Mouse (Mus musculus): ENCODE data around the gene Gad1. TPM values are rescaled to one million over a fixed set of nuclear protein-coding genes. Genes with fewer than 3 reads are reported as not detected.

Gad1 gene
- polyA plus RNA-seq, 1 experiment from 2014 or later, result 0.12 TPM

DNA sequence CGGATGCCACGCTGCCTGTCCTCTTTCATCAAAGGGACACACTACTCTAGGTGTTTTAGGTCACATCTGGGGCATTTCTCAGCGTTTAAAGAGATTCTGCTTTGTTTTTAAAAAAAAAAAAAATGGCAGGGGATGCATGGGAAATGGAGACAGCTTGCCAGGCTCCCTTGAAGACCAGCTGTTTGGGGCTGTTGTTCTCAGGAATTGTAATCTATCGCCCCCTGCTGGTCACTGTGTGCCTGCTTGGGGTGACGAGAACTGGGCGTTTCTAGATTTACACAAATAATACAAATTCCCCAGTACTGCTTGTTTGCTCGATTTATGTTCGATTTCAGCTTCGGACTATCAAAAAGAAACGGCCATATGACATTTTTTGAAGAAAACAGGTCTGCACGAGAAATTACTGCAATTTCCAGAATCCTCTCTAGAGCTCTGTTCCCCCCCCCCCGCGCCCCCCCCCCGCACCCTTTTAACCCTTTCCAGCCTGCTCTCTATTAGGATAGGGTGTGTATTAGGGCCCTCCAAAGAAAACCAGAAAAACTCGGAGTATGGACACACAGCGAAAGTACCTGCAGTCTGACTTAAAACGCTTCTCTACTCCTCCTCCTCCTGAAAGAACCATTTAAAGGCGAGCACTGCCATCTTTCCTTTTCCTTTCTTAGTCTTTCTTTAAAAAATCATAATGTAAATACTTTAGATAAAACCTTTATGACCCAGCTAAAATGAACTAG is 5.4 kb downstream of the Gad1 start:
- Histone ChIP-seq H3K36me3 (ENCODE audit: control insufficient read depth, insufficient read depth) (no peaks in the 10 kb centered on the region), H3K9me3 (ENCODE audit: control insufficient read depth) (no peaks in the 10 kb centered on the region), H3K27me3 (replicated peaks; ENCODE audit: control insufficient read depth, insufficient read depth, low read length) (peaks cover 53% of the 10 kb centered on the region), H3K9ac (ENCODE audit: low read depth, low read length) (no peak overlapping the region), H3K4me3 (ENCODE audit: low read depth, low read length) (no peak overlapping the region), H3K27ac (ENCODE audit: low read depth, low read length) (no peak overlapping the region), H3K4me1 (replicated peaks; ENCODE audit: control insufficient read depth, insufficient read depth, low read length) (no peaks in the 10 kb centered on the region), H3K4me2 (replicated peaks; ENCODE audit: low read depth) (no peak overlapping the region)
- TF ChIP-seq CTCF (IDR thresholded peaks at IDR 0.05; ENCODE audit: low read depth), result peak; percentile 87
- no peak for ATAC-seq
- 7% methylated on average over 17 of the region's 18 CpGs for WGBS

DNA sequence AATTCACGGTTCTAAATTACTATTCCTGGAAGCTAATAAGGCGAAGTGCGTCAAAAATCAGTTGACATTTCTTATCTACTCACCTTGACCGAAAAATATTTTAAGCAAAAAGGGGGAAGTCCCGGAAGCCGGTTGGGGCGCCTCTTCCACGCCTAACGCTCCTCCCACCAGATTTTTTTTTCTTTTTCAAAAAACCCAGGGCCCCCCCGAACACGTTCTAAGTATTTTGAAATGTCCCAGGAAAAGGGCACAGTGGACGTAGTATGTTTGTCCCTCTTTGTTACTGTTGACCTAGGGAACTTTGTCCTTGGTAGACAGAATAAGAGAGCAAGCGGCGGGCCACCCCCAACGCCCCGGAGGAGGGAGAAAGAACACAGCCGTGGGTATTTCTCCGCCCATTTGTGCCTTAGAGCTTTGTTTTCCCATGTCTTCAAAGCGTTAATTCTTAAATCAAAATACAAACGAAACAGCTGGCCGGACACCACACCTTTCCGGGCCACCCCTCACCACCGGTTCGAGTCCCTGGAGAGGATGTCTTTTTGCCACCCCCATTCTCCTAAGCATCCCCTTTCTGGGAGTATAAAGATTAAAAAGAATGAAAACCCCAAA is 6.1 kb downstream of the Gad1 start:
- Histone ChIP-seq H3K27ac (ENCODE audit: low read depth, low read length) (no peak overlapping the region), H3K4me2 (replicated peaks; ENCODE audit: low read depth) (no peak overlapping the region), H3K4me1 (replicated peaks; ENCODE audit: control insufficient read depth, insufficient read depth, low read length) (no peaks in the 10 kb centered on the region), H3K36me3 (ENCODE audit: control insufficient read depth, insufficient read depth) (no peaks in the 10 kb centered on the region), H3K9ac (ENCODE audit: low read depth, low read length) (no peak overlapping the region), H3K27me3 (replicated peaks; ENCODE audit: control insufficient read depth, insufficient read depth, low read length) (peaks cover 60% of the 10 kb centered on the region), H3K4me3 (ENCODE audit: low read depth, low read length) (no peak overlapping the region), H3K9me3 (ENCODE audit: control insufficient read depth) (no peaks in the 10 kb centered on the region)
- 7% methylated on average over 24 of the region's 24 CpGs for WGBS
- no peak for ATAC-seq
- TF ChIP-seq CTCF (IDR thresholded peaks at IDR 0.05; ENCODE audit: low read depth), result no peak

DNA sequence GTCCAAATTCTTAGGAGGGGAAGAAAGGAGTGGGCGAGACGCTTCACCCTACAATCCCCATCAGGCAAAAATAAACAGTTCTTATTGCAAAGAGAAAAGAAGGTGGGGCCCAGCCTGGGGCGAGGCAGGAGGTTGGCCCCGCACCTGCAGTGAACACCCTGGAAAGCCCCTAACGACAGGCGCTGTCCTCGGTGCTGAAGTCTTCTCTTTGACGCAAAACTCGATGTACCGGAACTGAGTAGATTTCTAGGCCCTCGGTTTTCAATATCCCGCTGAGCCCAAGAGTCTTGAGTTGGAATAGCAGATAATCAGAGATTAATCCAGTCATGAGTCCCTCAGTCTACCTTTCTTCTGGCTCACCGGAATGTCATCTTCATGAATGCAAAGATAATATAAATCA is 6.6 kb downstream of the Gad1 start:
- H3K27me3 ChIP-seq (replicated peaks; ENCODE audit: control insufficient read depth, insufficient read depth, low read length), result peaks cover 66% of the 10 kb centered on the region
- ATAC-seq, result no peak
- no peak for TF ChIP-seq CTCF (IDR thresholded peaks at IDR 0.05; ENCODE audit: low read depth)

DNA sequence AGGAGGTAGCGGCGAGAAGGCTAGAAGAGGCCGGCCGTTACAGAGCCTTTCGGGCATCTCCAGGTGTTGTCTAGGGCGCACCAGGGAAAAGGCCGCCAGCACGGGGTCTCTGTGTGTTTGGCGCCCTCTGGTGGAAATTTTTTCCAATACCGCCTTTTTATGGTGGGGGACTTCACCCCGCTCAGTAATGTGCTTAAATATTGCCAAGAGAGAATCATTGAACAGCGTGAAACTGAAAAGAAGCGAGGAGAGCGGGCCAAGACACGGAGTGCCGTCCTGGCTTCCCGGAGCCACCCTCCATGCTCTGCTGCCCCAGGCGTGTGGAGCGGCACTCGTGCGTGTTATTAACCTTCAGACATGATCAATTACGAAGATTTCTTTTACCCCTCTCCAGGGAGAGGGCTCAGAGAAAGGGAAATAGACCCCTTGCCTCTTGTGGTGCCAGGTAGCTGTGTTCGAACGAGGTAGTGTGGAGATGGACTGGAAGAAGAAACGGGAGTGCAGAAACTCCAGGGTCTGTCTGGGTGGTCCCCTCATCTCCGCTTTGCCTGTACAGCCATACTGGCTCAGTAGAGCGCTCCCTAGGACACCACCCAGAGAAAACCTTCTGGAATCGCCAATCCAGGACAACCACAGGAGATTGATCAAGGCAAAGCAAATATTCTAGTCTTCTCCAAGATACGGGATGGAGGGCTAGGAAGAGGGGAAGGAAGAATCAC is 8.4 kb downstream of the Gad1 start:
- no peaks in the 10 kb centered on the region for H3K4me1 ChIP-seq (replicated peaks; ENCODE audit: control insufficient read depth, insufficient read depth, low read length)
- no peak overlapping the region for H3K27ac ChIP-seq (ENCODE audit: low read depth, low read length)
- no peak overlapping the region for H3K4me3 ChIP-seq (ENCODE audit: low read depth, low read length)
- peaks cover 83% of the 10 kb centered on the region for H3K27me3 ChIP-seq (replicated peaks; ENCODE audit: control insufficient read depth, insufficient read depth, low read length)
- H3K9me3 ChIP-seq (ENCODE audit: control insufficient read depth), result no peaks in the 10 kb centered on the region
- no peak overlapping the region for H3K4me2 ChIP-seq (replicated peaks; ENCODE audit: low read depth)
- no peak for ATAC-seq
- no peak overlapping the region for H3K9ac ChIP-seq (ENCODE audit: low read depth, low read length)
- WGBS, result 1% methylated on average over 29 of the region's 29 CpGs
- H3K36me3 ChIP-seq (ENCODE audit: control insufficient read depth, insufficient read depth), result no peaks in the 10 kb centered on the region
- peak; percentile 75 for TF ChIP-seq CTCF (IDR thresholded peaks at IDR 0.05; ENCODE audit: low read depth)

More for the DNA sequence above, 6.6 kb downstream of the Gad1 start:
- Histone ChIP-seq H3K27ac (ENCODE audit: low read depth, low read length) (no peak overlapping the region), H3K4me1 (replicated peaks; ENCODE audit: control insufficient read depth, insufficient read depth, low read length) (no peaks in the 10 kb centered on the region), H3K9ac (ENCODE audit: low read depth, low read length) (no peak overlapping the region), H3K4me2 (replicated peaks; ENCODE audit: low read depth) (no peak overlapping the region), H3K9me3 (ENCODE audit: control insufficient read depth) (no peaks in the 10 kb centered on the region), H3K4me3 (ENCODE audit: low read depth, low read length) (no peak overlapping the region), H3K36me3 (ENCODE audit: control insufficient read depth, insufficient read depth) (no peaks in the 10 kb centered on the region)
- 2% methylated on average over 13 of the region's 13 CpGs for WGBS

DNA sequence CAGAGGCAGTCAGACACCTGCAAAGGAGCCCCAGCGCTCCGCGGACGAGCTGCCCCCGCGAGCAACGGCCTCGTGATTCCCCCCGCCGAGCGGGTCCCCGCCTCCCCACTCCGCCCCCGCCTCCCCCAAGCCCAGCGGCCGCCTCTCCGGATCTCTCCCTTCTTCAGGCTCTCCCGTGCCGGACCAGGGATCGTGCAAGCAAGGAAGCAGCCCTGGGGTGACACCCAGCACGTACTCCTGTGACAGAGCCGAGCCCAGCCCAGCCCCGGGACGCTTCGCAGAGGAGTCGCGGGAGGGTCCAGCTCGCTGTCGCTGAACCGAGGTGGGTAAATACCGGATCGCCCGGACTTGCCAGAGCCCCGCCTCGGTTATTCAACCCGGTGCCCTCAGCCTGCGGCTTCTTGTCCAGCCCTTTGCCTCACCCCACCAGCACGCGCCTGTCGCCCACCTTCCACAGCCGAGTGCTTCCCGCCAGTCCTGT is 9.2 kb downstream of the Gad1 start:
- Histone ChIP-seq H3K9me3 (ENCODE audit: control insufficient read depth) (no peaks in the 10 kb centered on the region), H3K4me1 (replicated peaks; ENCODE audit: control insufficient read depth, insufficient read depth, low read length) (no peaks in the 10 kb centered on the region), H3K4me2 (replicated peaks; ENCODE audit: low read depth) (no peak overlapping the region; the same call in 1 of the 2 replicates), H3K4me3 (ENCODE audit: low read depth, low read length) (peak overlapping the region; percentile 11; the same call in 1 of the 2 replicates), H3K9ac (ENCODE audit: low read depth, low read length) (no peak overlapping the region), H3K36me3 (ENCODE audit: control insufficient read depth, insufficient read depth) (no peaks in the 10 kb centered on the region), H3K27me3 (replicated peaks; ENCODE audit: control insufficient read depth, insufficient read depth, low read length) (peaks cover 91% of the 10 kb centered on the region), H3K27ac (ENCODE audit: low read depth, low read length) (no peak overlapping the region)
- TF ChIP-seq CTCF (IDR thresholded peaks at IDR 0.05; ENCODE audit: low read depth), result no peak
- ATAC-seq, result no peak
- WGBS, result under 1% methylated on average over 40 of the region's 42 CpGs

DNA sequence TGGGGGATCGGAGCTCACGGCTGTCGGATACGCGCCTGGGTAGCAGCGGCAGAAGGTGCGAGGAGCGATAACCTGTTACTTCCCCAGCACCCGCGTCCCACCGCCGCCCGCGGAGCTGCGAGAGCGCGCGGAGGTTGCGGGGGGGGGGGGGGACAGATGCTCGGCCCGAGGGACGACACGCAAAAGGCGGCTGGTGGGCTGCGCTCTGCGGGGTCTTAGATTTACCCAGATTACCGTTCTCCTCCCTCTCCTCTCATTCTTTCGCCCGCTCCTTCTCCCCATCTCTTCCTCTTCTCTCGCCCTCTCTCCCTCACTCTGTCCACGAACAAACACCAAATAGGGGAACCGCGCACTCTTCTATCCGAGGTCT is 9.7 kb downstream of the Gad1 start:
- H3K4me1 ChIP-seq (replicated peaks; ENCODE audit: control insufficient read depth, insufficient read depth, low read length), result no peaks in the 10 kb centered on the region
- no peak for TF ChIP-seq CTCF (IDR thresholded peaks at IDR 0.05; ENCODE audit: low read depth)
- ATAC-seq, result no peak
- no peaks in the 10 kb centered on the region for H3K36me3 ChIP-seq (ENCODE audit: control insufficient read depth, insufficient read depth)
- H3K27ac ChIP-seq (ENCODE audit: low read depth, low read length), result no peak overlapping the region
- H3K27me3 ChIP-seq (replicated peaks; ENCODE audit: control insufficient read depth, insufficient read depth, low read length), result peaks cover 94% of the 10 kb centered on the region
- H3K4me3 ChIP-seq (ENCODE audit: low read depth, low read length), result peak overlapping the region; percentile 11; the same call in 1 of the 2 replicates
- H3K9me3 ChIP-seq (ENCODE audit: control insufficient read depth), result no peaks in the 10 kb centered on the region
- 2% methylated on average over 22 of the region's 34 CpGs for WGBS
- no peak overlapping the region; the same call in 1 of the 2 replicates for H3K4me2 ChIP-seq (replicated peaks; ENCODE audit: low read depth)
- no peak overlapping the region for H3K9ac ChIP-seq (ENCODE audit: low read depth, low read length)
